Mouse (Mus musculus): ENCODE data around the gene Adgrv1.

GRCm38 (mm10) chr13:81367681-81368376 is 265.1 kb downstream of the Adgrv1 start:
- no peak for TF ChIP-seq EP300 (IDR thresholded peaks at IDR 0.05)
- TF ChIP-seq CTCF (IDR thresholded peaks at IDR 0.05) = no peak
